Comparison of ENCODE assay signal across 9 mouse cellular contexts in the genomic region with DNA sequence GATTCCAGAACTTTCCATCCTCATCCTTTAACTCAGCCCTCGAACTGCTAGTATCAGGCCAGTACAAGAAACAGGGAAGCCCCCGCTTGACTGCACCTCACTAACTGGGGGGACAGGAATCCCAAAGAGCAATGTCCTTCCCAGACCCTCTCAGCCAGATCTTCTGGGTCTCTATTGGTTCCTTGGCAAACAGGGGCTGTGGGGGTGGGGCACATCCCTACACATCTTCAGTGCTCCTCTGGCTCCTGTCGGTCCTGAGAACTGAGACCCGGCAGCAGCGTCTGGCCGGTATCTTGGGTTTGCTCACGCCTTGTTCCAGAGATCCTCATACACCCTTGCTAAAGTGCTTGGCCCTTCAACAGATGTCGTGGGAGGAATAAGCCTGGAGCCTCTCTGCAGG. TPM values are rescaled to one million over a fixed set of nuclear protein-coding genes. Genes with fewer than 3 reads are reported as not detected.
DNase-seq lines count a peak whose midpoint lies in the region; ATAC-seq and TF ChIP-seq lines count a peak whose summit lies in the region.
"Had no signal": no experiment of that assay in that cellular context is flagged by ENCODE, and none has a peak within 500 bp of the region (broad histone marks: within the 10 kb centered on the region; RNA-seq: fewer than 3 reads in every experiment).

No protein-coding gene starts in this region.

- DNase-seq in hindbrain, embryonic 10.5 days (ENCODE audit: low spot score): no peak
- no peak for DNase-seq in hindbrain, embryonic 11.5 days (ENCODE audit: low spot score)
- no peak for DNase-seq in spleen, postnatal 14 days (ENCODE audit: low spot score in 2 of 2)
- no peak for DNase-seq in thymus, postnatal 4 days
- DNase-seq in adrenal gland, postnatal 25 days: no peak
- DNase-seq: right cerebral cortex, postnatal 25 days had no signal

- TF ChIP-seq CTCF in cortical plate, adult 2 months (IDR thresholded peaks at IDR 0.05; ENCODE audit: extremely low read depth, insufficient read depth, low read length): no peak

- H3K27ac ChIP-seq in hindbrain, embryonic 10.5 days: peak overlapping the region; percentile 73
- H3K27ac ChIP-seq in hindbrain, embryonic 11.5 days (ENCODE audit: low read depth, low read length): no peak overlapping the region
- H3K27ac ChIP-seq in cortical plate, adult 2 months (ENCODE audit: insufficient read depth, low read length): peak overlapping the region; percentile 34; the same call in 1 of the 2 replicates
- peak overlapping the region; percentile 44 for H3K27ac ChIP-seq in forebrain, embryonic 13.5 days
- H3K27ac ChIP-seq in midbrain, embryonic 13.5 days: peak overlapping the region; percentile 54

- no peak for TF ChIP-seq POLR2A in cortical plate, adult 2 months (IDR thresholded peaks at IDR 0.05; ENCODE audit: extremely low read depth, insufficient read depth, low read length)

- H3K4me2 ChIP-seq in hindbrain, embryonic 11.5 days (replicated peaks; ENCODE audit: low read depth, low read length): no peak overlapping the region
- H3K4me2 ChIP-seq in forebrain, embryonic 13.5 days: 0 out of 2 replicates have a peak overlapping the region, but pooled peaks have one; percentile 3
- no peak overlapping the region for H3K4me2 ChIP-seq in midbrain, embryonic 13.5 days (replicated peaks)

- peaks cover 26% of the 10 kb centered on the region for H3K27me3 ChIP-seq in hindbrain, embryonic 10.5 days (ENCODE audit: insufficient read depth, poor library complexity, severe bottlenecking)
- 0 out of 2 replicates have a peak, but pooled peaks cover 2% of the 10 kb centered on the region for H3K27me3 ChIP-seq in hindbrain, embryonic 11.5 days (ENCODE audit: control insufficient read depth, insufficient read depth, low read length)
- H3K27me3 ChIP-seq in forebrain, embryonic 13.5 days: no peaks in the 10 kb centered on the region
- H3K27me3 ChIP-seq in midbrain, embryonic 13.5 days: peaks cover 6% of the 10 kb centered on the region

- no peak for ATAC-seq in hindbrain, embryonic 11.5 days (ENCODE audit: low FRiP score)
- ATAC-seq in forebrain, embryonic 13.5 days: no peak
- ATAC-seq in midbrain, embryonic 13.5 days: no peak

- no peak overlapping the region for H3K9ac ChIP-seq in hindbrain, embryonic 11.5 days (ENCODE audit: low read depth, low read length)
- no peak overlapping the region for H3K9ac ChIP-seq in forebrain, embryonic 13.5 days
- H3K9ac ChIP-seq in midbrain, embryonic 13.5 days (replicated peaks): no peak overlapping the region

- H3K9me3 ChIP-seq in hindbrain, embryonic 10.5 days: no peaks in the 10 kb centered on the region
- H3K9me3 ChIP-seq in hindbrain, embryonic 11.5 days (ENCODE audit: control insufficient read depth, low read length): no peaks in the 10 kb centered on the region
- H3K9me3 ChIP-seq in forebrain, embryonic 13.5 days (replicated peaks): no peaks in the 10 kb centered on the region
- no peaks in the 10 kb centered on the region for H3K9me3 ChIP-seq in midbrain, embryonic 13.5 days

- WGBS in hindbrain, embryonic 10.5 days: 80% methylated on average over 8 of the region's 8 CpGs
- 88% methylated on average over 8 of the region's 8 CpGs for WGBS in hindbrain, embryonic 11.5 days
- 89% methylated on average over 8 of the region's 8 CpGs for WGBS in forebrain, embryonic 13.5 days
- WGBS in midbrain, embryonic 13.5 days: 83% methylated on average over 8 of the region's 8 CpGs

- H3K4me1 ChIP-seq in hindbrain, embryonic 10.5 days (replicated peaks): peaks cover 87% of the 10 kb centered on the region
- peaks cover 29% of the 10 kb centered on the region for H3K4me1 ChIP-seq in hindbrain, embryonic 11.5 days (replicated peaks; ENCODE audit: control insufficient read depth, insufficient read depth, low read length)
- H3K4me1 ChIP-seq in cortical plate, adult 2 months (ENCODE audit: control insufficient read depth, insufficient read depth, low read length): peaks cover 33% of the 10 kb centered on the region
- peaks cover 95% of the 10 kb centered on the region for H3K4me1 ChIP-seq in forebrain, embryonic 13.5 days
- peaks cover 95% of the 10 kb centered on the region for H3K4me1 ChIP-seq in midbrain, embryonic 13.5 days (replicated peaks)

- H3K4me3 ChIP-seq in hindbrain, embryonic 10.5 days: no peak overlapping the region
- no peak overlapping the region for H3K4me3 ChIP-seq in hindbrain, embryonic 11.5 days (ENCODE audit: low read depth, low read length)
- H3K4me3 ChIP-seq in cortical plate, adult 2 months (ENCODE audit: insufficient read depth, low read length): no peak overlapping the region
- H3K4me3 ChIP-seq in forebrain, embryonic 13.5 days: no peak overlapping the region
- H3K4me3 ChIP-seq in midbrain, embryonic 13.5 days (replicated peaks): no peak overlapping the region

- H3K36me3 ChIP-seq in hindbrain, embryonic 10.5 days: no peaks in the 10 kb centered on the region
- no peaks in the 10 kb centered on the region for H3K36me3 ChIP-seq in hindbrain, embryonic 11.5 days (ENCODE audit: control insufficient read depth, insufficient read depth, low read length)
- H3K36me3 ChIP-seq in forebrain, embryonic 13.5 days (ENCODE audit: poor library complexity, severe bottlenecking): peaks cover 8% of the 10 kb centered on the region; the same call in 1 of the 2 replicates
- no peaks in the 10 kb centered on the region; the same call in 1 of the 2 replicates for H3K36me3 ChIP-seq in midbrain, embryonic 13.5 days

RNA-seq across cellular contexts. Expression of gene Coro2b, which starts 10.0 kb away (rescaled TPM):
- polyA plus RNA-seq in hindbrain, embryonic 10.5 days (2016; fragmentation: Nextera tagmentation; extraction: Ambion mirVana): 17.5 and 30.7 TPM in 2 replicates
- 19.5 and 20.5 TPM in 2 replicates for polyA plus RNA-seq in hindbrain, embryonic 11.5 days (2014; fragmentation: Nextera tagmentation; extraction: Ambion mirVana)
- polyA plus RNA-seq in cortical plate, adult 2 months (2012; rRNA removed): 130 and 131 TPM in 2 replicates
- polyA plus RNA-seq in forebrain, embryonic 13.5 days (2015; fragmentation: Nextera tagmentation; extraction: Ambion mirVana): 35.5 and 37.0 TPM in 2 replicates
- polyA plus RNA-seq in midbrain, embryonic 13.5 days (2015; fragmentation: Nextera tagmentation; extraction: Ambion mirVana): 28.4 and 34.7 TPM in 2 replicates
- total RNA-seq in adrenal gland, postnatal 25 days (2021): 16.2 and 20.4 TPM in 2 replicates
